Mouse (Mus musculus) lung, adult 2 months (tissue): ENCODE measurements at regions not wholly inside any gene's neighbourhood (a gene's known extent, or its start where the extent isn't known, plus 50 kb on each side); places are given as distances from the start of the nearest gene placed in this dataset.

Source experiments
- CTCF ChIP-seq: fragments of 200-500 bp; IDR thresholded peaks from 2 replicates; pipeline ENCODE4 v1.5.1; 2011; ENCODE audit warnings: mild to moderate bottlenecking, low read length, control low read depth; ENCODE audit not compliant: insufficient read depth
- POLR2A ChIP-seq: fragments of 200-500 bp; IDR thresholded peaks from 2 replicates; pipeline ENCODE4 v1.6.1; 2011; ENCODE audit warnings: low read depth, mild to moderate bottlenecking, control low read depth, low read length, borderline replicate concordance; ENCODE audit errors: extremely low read depth

DNA sequence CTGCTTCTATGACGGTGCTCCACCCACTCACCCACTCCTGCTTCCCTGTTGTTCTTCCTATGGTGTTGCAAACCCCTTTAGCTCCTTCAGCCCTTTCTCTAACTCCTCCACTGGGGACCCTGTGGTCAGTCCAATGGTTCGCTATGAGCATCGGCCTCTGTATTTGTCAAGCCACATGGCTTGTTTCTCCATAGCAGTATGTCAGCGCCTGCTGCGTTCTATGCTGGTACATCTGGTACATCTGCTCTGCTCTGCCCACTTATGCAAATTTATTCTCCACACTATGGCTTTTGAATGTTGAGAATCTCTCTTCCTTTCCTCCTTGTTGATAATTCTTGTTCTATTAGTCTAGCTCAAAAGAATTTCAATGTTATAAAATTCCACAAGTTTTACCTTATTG is 154.2 kb upstream of the Gm34302 start:
- TF ChIP-seq CTCF, result no peak
- TF ChIP-seq POLR2A, result no peak
